Mouse (Mus musculus) embryonic fibroblast, embryonic 13.5 days (primary cell): Measurements from ENCODE around the gene Gm20388.

Source experiments
- CTCF ChIP-seq: IDR thresholded peaks from 2 replicates; pipeline ENCODE4 v1.5.1; 2011; ENCODE audit warnings: mild to moderate bottlenecking, control low read depth, low read length, moderate library complexity, borderline replicate concordance; ENCODE audit not compliant: insufficient read depth
- POLR2A ChIP-seq: IDR thresholded peaks from 2 replicates; pipeline ENCODE4 v1.6.1; 2011; ENCODE audit warnings: low read depth, mild to moderate bottlenecking, control low read depth, low read length, moderate library complexity

GRCm38 (mm10) chr8:123376106-123376505 lies 3465.5 kb downstream of the Gm20388 start:
- TF ChIP-seq CTCF, result no peak
- no peak for TF ChIP-seq POLR2A
